Mouse (Mus musculus): ENCODE data around the gene Cpne8.

- TF ChIP-seq GATA1 (IDR thresholded peaks at IDR 0.05; ENCODE audit: borderline replicate concordance, low read length), result no peak
- TF ChIP-seq FLI1 (IDR thresholded peaks at IDR 0.05; ENCODE audit: low read length), result no peak
Observed at GRCm38 (mm10) chr15:90717717-90718116, 38.5 kb upstream of the Cpne8 start.
